In the genomic region with DNA sequence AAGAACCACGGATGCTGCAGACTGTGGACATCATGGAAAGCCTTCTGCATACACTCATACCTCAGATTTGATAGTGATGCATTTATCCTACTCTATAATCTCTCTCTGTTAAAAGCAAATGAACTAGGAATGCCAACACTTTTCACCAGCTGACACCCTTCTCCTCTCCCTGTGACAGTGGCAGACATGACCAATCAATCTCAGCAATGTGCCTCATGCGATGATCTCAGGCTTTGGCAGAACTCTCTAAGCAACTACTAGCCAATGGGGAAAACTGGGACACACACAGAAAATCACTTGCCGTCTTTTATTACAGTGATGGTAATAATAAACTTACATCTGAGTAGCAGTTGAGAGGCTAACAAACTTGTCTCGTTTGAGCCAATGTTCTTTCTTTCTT, we compare ENCODE assay signal across 9 mouse cellular contexts.
"Had no signal": no experiment of that assay in that cellular context is flagged by ENCODE, and none has a peak within 500 bp of the region (broad histone marks: within the 10 kb centered on the region; RNA-seq: fewer than 3 reads in every experiment).

No protein-coding gene starts in this region.

- DNase-seq: midbrain, embryonic 14.5 days; retina, postnatal 1 day; right cerebral cortex, adult 18-20 months; right cerebral cortex, postnatal 25 days; right cerebral cortex, postnatal 4 days; spleen, adult 18-20 months; thymus, adult 18-20 months; thymus, postnatal 25 days; thymus, postnatal 4 days had no signal
